Mouse (Mus musculus) neural tube, embryonic 13.5 days (tissue): ENCODE measurements at regions not wholly inside any gene's neighbourhood (a gene's known extent, or its start where the extent isn't known, plus 50 kb on each side); places are given as distances from the start of the nearest gene placed in this dataset.
A peak's percentile ranks its signal among the peaks of the same experiment; 100 is the strongest.
"Not testable (repeated sequence)": the region's sequence is repeated elsewhere in the genome, so short reads cannot be mapped to it uniquely, and the experiment has no call there.

Experiments used
- ATAC-seq: fragments of 200-750 bp; cut with Nextera tagmentation; 2 replicates; pipeline ENCODE4 v1.8.0; 2017; ENCODE audit warnings: low read depth, mild to moderate bottlenecking, moderate TSS enrichment, moderate library complexity
- H3K27ac ChIP-seq: fragments of 300-500 bp; sonication (generic); replicated peaks from 2 replicates; pipeline ENCODE4 v1.5.1; 2015; ENCODE audit warnings: moderate library complexity, mild to moderate bottlenecking, inconsistent platforms
- H3K27me3 ChIP-seq: fragments of 300-500 bp; sonication (generic); 2 replicates; pipeline ENCODE4 v1.6.1; 2015; ENCODE audit warnings: mild to moderate bottlenecking, inconsistent platforms
- H3K36me3 ChIP-seq: fragments of 300-500 bp; sonication (generic); 2 replicates; pipeline ENCODE4 v1.6.1; 2015; ENCODE audit warnings: mild to moderate bottlenecking, inconsistent platforms
- H3K4me1 ChIP-seq: fragments of 300-500 bp; sonication (generic); replicated peaks from 2 replicates; pipeline ENCODE4 v1.6.1; 2015; ENCODE audit warnings: inconsistent platforms
- H3K4me2 ChIP-seq: fragments of 300-500 bp; sonication (generic); 2 replicates; pipeline ENCODE4 v1.6.1; 2015; ENCODE audit warnings: inconsistent platforms, mild to moderate bottlenecking, moderate library complexity
- H3K4me3 ChIP-seq: fragments of 300-500 bp; sonication (generic); 2 replicates; pipeline ENCODE4 v1.5.1; 2015; ENCODE audit warnings: mild to moderate bottlenecking, inconsistent platforms
- H3K9ac ChIP-seq: fragments of 300-500 bp; sonication (generic); 2 replicates; pipeline ENCODE4 v1.6.1; 2015; ENCODE audit warnings: moderate library complexity, mild to moderate bottlenecking, inconsistent platforms
- H3K9me3 ChIP-seq: fragments of 300-500 bp; sonication (generic); 2 replicates; pipeline ENCODE4 v1.6.1; 2016; ENCODE audit warnings: inconsistent platforms
- WGBS: fragments of 180-500 bp; shearing (Covaris S2); methylation state at CpG from one replicate; pipeline ENCODE4 v1.1.7; 2015; 5-methylcytosine and 5-hydroxymethylcytosine counted together

DNA sequence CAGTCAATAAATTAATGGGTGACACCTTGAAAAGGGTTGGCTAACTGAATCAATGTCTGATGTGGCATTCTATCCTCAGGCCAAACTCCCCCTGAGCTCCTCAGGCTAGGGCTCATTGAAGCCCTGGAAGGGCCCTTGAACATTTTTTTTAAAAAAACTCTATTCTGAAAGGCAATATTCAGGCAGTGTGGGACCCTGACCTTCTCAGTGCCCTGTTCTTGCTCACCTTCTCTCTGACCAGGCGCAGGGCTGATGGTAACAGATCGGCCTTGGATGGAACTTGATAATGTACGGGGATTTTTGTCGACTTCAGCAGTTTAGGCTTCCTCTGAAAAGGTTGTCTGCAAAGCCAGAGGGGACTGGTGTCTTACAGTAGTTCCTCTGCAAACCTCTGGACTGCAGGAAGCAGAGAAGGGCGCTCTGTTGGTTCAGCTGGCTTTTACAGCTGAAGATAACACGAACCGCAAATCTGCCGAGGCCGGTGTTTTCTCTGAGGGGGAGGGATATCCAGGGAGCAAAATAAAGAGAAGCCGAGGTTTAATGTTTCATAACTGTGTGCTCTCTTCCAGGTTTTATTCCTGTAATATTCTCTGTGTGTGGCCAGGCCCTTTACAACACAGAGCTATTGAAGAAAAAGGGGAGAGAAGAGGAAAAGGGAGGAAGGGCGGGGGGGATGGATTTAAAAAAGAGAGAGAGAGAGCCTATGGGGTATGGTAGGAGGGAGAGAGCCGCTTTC, 73.6 kb upstream of the Rpl34 start:
- ATAC-seq, result no peak
- peak overlapping the region; percentile 55 for H3K27ac ChIP-seq
- 56% methylated on average over 12 of the region's 12 CpGs for WGBS
- no peaks in the 10 kb centered on the region for H3K36me3 ChIP-seq
- H3K4me3 ChIP-seq, result no peak overlapping the region
- no peaks in the 10 kb centered on the region for H3K9me3 ChIP-seq
- no peak overlapping the region for H3K9ac ChIP-seq
- peaks cover 5% of the 10 kb centered on the region; the same call in 1 of the 2 replicates for H3K4me1 ChIP-seq
- no peaks in the 10 kb centered on the region for H3K27me3 ChIP-seq
- 0 out of 2 replicates have a peak overlapping the region, but pooled peaks have one; percentile 9 for H3K4me2 ChIP-seq

DNA sequence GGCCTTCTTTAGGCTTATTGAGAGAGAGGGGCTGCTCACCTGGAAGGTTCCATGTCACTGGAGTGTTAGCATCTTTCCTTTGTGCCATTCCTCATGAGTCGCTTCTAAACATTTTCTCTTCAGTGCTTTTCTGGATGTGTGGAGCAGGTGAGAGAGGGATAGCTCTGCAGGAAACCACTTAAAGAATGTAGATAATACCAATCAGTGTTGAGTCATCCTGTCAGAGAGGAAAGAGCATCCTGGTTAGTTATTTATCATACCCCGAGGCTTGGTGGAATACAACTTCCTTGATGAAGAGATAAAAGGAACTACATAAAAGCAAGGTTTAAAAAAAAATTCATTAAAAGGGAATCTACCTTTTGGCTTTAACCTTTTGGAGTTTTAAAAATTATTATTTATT, 69.8 kb upstream of the Rpl34 start:
- Histone ChIP-seq H3K4me1 (peaks cover 5% of the 10 kb centered on the region; the same call in 1 of the 2 replicates), H3K36me3 (no peaks in the 10 kb centered on the region), H3K4me3 (no peak overlapping the region), H3K27ac (no peak overlapping the region), H3K9ac (no peak overlapping the region), H3K4me2 (no peak overlapping the region), H3K27me3 (no peaks in the 10 kb centered on the region), H3K9me3 (no peaks in the 10 kb centered on the region)
- WGBS, result 90% methylated on average over 2 of the region's 2 CpGs
- no peak for ATAC-seq

DNA sequence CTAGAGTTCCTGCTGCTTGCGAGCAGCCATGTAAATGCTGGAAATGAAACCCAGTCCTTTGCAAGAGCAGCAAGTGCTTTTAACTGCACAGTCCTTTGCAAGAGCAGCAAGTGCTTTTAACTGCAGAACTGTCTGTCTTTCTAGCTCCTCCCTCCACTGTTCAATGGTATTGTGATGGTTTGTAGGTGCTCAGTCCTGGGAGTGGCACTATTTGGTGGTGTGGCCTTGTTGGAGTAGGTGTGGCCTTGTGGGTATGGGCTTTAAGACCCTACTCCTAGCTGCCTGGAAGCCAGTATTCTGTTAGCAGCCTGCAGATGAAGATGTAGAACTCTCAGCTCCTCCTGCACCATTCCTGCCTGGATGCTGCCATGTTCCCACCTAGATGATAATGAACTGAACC, 67.8 kb upstream of the Rpl34 start:
- H3K36me3 ChIP-seq, ATAC-seq, H3K4me3 ChIP-seq, H3K4me1 ChIP-seq, H3K9ac ChIP-seq, H3K4me2 ChIP-seq, H3K9me3 ChIP-seq, H3K27ac ChIP-seq, H3K27me3 ChIP-seq: not testable (repeated sequence)
- WGBS, result 77% methylated on average over 1 of the region's 1 CpGs

DNA sequence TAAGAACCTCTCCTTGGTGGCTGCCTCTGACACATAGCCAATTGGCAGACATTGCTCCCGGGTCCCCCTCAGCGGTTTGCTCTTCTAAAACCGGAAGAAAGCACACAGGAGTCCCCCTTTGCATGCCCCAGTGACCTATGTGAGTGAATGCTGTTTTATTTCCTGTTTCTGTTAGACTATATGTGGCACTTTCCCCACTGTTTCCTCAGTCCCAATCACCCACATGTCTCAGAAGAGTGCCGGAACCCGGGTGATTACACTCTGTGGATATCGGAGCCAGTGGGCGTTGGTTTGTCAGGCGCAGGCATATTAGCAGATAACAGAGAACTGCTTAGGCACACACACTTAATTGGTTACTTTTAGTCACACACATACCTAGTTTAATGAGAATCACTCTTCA, 66.3 kb upstream of the Rpl34 start:
- Histone ChIP-seq H3K4me1 (no peaks in the 10 kb centered on the region), H3K27ac (no peak overlapping the region), H3K9me3 (no peaks in the 10 kb centered on the region), H3K36me3 (no peaks in the 10 kb centered on the region), H3K4me3 (no peak overlapping the region), H3K27me3 (no peaks in the 10 kb centered on the region), H3K4me2 (no peak overlapping the region), H3K9ac (no peak overlapping the region)
- WGBS, result 88% methylated on average over 8 of the region's 8 CpGs
- ATAC-seq, result no peak

DNA sequence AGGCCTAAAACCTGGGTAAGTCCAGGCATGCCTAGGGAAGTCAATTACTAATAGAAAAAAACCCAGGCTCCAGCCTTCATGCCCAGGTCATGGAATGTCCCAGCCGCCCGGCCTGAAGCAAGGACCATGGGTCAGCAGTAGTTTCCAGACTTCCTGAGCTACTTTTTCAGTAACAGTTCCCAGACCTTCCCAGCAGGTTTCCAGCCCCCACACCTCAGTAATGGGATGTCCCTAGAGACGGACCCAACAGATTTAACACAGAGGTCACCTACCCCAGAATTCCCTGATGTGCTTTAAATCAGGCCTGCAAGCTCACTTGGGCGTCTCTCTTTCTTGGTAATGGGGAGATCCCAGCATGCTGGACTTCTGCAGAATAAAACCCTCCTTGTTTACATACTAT, 65.2 kb upstream of the Rpl34 start:
- no peak for ATAC-seq

DNA sequence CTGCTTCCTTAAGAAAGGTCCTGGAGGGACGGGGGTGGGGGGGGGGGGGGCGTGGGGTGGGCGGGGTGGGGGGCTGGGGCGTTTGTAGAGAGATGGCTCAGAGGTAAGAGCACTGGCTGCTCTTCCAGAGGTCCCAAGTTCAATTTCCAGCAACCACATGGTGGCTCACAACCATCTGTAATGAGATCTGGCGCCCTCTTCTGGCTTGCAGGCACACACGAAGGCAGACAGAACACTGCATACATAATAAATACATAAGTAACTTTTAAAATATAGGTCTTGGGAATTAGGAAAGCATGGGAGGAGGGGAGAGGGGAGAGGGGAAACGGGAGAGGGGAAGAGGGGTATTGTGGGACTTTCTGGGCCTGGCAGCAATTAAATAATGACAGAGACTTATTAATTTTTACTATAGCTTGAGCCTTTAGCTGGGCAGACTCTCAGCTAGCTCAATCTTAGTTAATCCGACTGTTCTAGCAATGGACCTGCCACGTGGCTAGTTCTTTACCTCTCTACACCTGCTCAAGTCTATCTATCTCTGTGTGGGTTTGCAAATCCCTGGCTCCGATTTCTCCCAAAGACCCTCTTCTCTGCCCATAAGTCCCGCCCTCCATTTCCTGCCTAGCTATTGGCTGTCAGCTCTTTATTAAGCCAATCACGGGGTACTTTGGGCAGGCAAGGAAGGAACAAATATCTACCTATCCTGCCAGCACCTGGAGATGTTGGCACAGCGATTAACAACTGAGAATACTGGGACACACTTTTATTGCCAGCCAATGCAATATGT, 64.1 kb upstream of the Rpl34 start:
- no peak overlapping the region for H3K4me2 ChIP-seq
- no peaks in the 10 kb centered on the region for H3K36me3 ChIP-seq
- no peaks in the 10 kb centered on the region for H3K27me3 ChIP-seq
- no peaks in the 10 kb centered on the region for H3K9me3 ChIP-seq
- no peak overlapping the region for H3K4me3 ChIP-seq
- no peak for ATAC-seq
- 42% methylated on average over 9 of the region's 13 CpGs for WGBS
- H3K9ac ChIP-seq, result no peak overlapping the region
- no peak overlapping the region for H3K27ac ChIP-seq
- no peaks in the 10 kb centered on the region for H3K4me1 ChIP-seq

More for the DNA sequence above, 65.2 kb upstream of the Rpl34 start:
- H3K9ac ChIP-seq, result no peak overlapping the region
- no peak overlapping the region for H3K4me2 ChIP-seq
- no peaks in the 10 kb centered on the region for H3K27me3 ChIP-seq
- H3K27ac ChIP-seq, result no peak overlapping the region
- H3K36me3 ChIP-seq, result no peaks in the 10 kb centered on the region
- no peaks in the 10 kb centered on the region for H3K4me1 ChIP-seq
- no peaks in the 10 kb centered on the region for H3K9me3 ChIP-seq
- H3K4me3 ChIP-seq, result no peak overlapping the region
- WGBS, result 59% methylated on average over 4 of the region's 4 CpGs

DNA sequence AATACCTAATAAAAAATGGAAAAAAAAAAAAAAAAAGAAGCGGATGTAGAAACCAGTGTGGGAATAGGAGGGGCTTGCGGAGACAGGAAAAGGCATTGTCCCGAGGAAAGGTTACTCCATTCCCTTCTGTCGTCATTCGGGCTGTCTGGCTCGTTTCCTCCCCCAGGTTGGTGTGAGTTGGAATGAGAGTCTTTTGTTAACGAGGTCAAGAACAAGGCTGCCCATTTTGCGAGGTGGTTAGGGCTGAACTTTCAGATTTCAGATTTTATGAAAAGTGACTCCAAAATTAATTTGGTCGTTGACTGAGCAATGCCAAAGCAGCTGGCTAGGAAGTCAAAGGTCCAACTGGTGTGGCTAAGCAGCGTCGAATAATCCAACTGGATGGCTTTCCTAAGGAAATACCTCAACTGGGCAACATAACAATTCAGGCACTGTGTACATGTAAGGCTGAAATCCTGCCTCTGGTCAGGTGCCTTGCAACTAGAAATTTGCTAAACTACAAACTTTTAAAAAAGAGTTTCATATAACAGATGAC, 50.6 kb upstream of the Rpl34 start:
- no peak overlapping the region for H3K4me3 ChIP-seq
- H3K4me2 ChIP-seq, result no peak overlapping the region
- H3K4me1 ChIP-seq, result no peaks in the 10 kb centered on the region
- no peaks in the 10 kb centered on the region for H3K9me3 ChIP-seq
- H3K27me3 ChIP-seq, result no peaks in the 10 kb centered on the region
- WGBS, result 85% methylated on average over 11 of the region's 11 CpGs
- ATAC-seq, result no peak
- no peak overlapping the region for H3K27ac ChIP-seq
- no peak overlapping the region for H3K9ac ChIP-seq
- no peaks in the 10 kb centered on the region for H3K36me3 ChIP-seq
